Mouse (Mus musculus) megakaryocyte, embryonic 14.5 days (primary cell): ENCODE results near the gene Map3k21. TPM values are rescaled to one million over a fixed set of nuclear protein-coding genes. Genes with fewer than 3 reads are reported as not detected.

Experiments used
- H3K27me3 ChIP-seq: replicated peaks from 2 replicates; pipeline ENCODE3; 2012; ENCODE audit warnings: inconsistent platforms
- H3K36me3 ChIP-seq: replicated peaks from 2 replicates; pipeline ENCODE3; 2012; ENCODE audit warnings: low read length, inconsistent platforms, mixed read lengths
- H3K4me1 ChIP-seq: 2 replicates; pipeline ENCODE4 v1.6.1; 2012; ENCODE audit warnings: inconsistent platforms
- H3K4me3 ChIP-seq: replicated peaks from 2 replicates; pipeline ENCODE3; 2012; ENCODE audit warnings: moderate library complexity, mild to moderate bottlenecking, inconsistent platforms
- H3K9me3 ChIP-seq: 2 replicates; pipeline ENCODE4 v1.6.1; 2012; ENCODE audit warnings: inconsistent platforms
- FLI1 ChIP-seq: IDR thresholded peaks from 2 replicates; pipeline ENCODE4 v1.6.1; 2012; ENCODE audit warnings: low read length, inconsistent platforms, mixed read lengths
- GATA1 ChIP-seq: IDR thresholded peaks from 3 replicates; pipeline ENCODE4 v1.6.1; 2012; ENCODE audit warnings: mixed read lengths, low read length, inconsistent platforms, borderline replicate concordance
- polyA plus RNA-seq: library from polyadenylated mRNA; stranded (reverse); fragments of >175 nt; gene quantifications from 2 replicates; pipeline ENCODE4 v1.2.3, GENCODE M21; 2012; ENCODE audit warnings: low replicate concordance; ENCODE audit not compliant: insufficient read depth

Gene Map3k21
- polyA plus RNA-seq, 1 experiment: not detected

GRCm38 (mm10) chr8:125913206-125913605, 3.0 kb downstream of the Map3k21 start:
- no peak overlapping the region for H3K4me3 ChIP-seq
- no peaks in the 10 kb centered on the region for H3K36me3 ChIP-seq
- H3K27me3 ChIP-seq: peaks cover 59% of the 10 kb centered on the region
- peaks cover 9% of the 10 kb centered on the region; the same call in 1 of the 2 replicates for H3K9me3 ChIP-seq
- peaks cover 5% of the 10 kb centered on the region; the same call in 1 of the 2 replicates for H3K4me1 ChIP-seq
- TF ChIP-seq GATA1: no peak
- no peak for TF ChIP-seq FLI1

- H3K27me3 ChIP-seq: peaks cover 48% of the 10 kb centered on the region
- no peak overlapping the region for H3K4me3 ChIP-seq
- peaks cover 5% of the 10 kb centered on the region; the same call in 1 of the 2 replicates for H3K4me1 ChIP-seq
- no peaks in the 10 kb centered on the region for H3K36me3 ChIP-seq
- peaks cover 3% of the 10 kb centered on the region; the same call in 1 of the 2 replicates for H3K9me3 ChIP-seq
- TF ChIP-seq FLI1: no peak
- no peak for TF ChIP-seq GATA1
Observed at GRCm38 (mm10) chr8:125914386-125914785, 4.1 kb downstream of the Map3k21 start.

GRCm38 (mm10) chr8:125917013-125917412, 6.8 kb downstream of the Map3k21 start:
- TF ChIP-seq GATA1 (no peak), FLI1 (no peak)
- Histone ChIP-seq H3K4me1 (no peaks in the 10 kb centered on the region; the same call in 1 of the 2 replicates), H3K4me3 (no peak overlapping the region), H3K9me3 (no peaks in the 10 kb centered on the region), H3K36me3 (no peaks in the 10 kb centered on the region), H3K27me3 (peaks cover 24% of the 10 kb centered on the region)

GRCm38 (mm10) chr8:125918719-125919118, 8.5 kb downstream of the Map3k21 start:
- no peaks in the 10 kb centered on the region for H3K9me3 ChIP-seq
- no peak for TF ChIP-seq GATA1
- TF ChIP-seq FLI1: no peak
- no peaks in the 10 kb centered on the region for H3K36me3 ChIP-seq
- no peak overlapping the region for H3K4me3 ChIP-seq
- H3K27me3 ChIP-seq: peaks cover 9% of the 10 kb centered on the region
- no peaks in the 10 kb centered on the region; the same call in 1 of the 2 replicates for H3K4me1 ChIP-seq

- Histone ChIP-seq H3K4me1 (no peaks in the 10 kb centered on the region; the same call in 1 of the 2 replicates), H3K9me3 (no peaks in the 10 kb centered on the region), H3K4me3 (no peak overlapping the region), H3K27me3 (peaks cover 9% of the 10 kb centered on the region), H3K36me3 (no peaks in the 10 kb centered on the region)
- no peak for TF ChIP-seq GATA1
- no peak for TF ChIP-seq FLI1
Observed at GRCm38 (mm10) chr8:125919560-125919959, 9.3 kb downstream of the Map3k21 start.

GRCm38 (mm10) chr8:125920281-125920680, 10.0 kb downstream of the Map3k21 start:
- TF ChIP-seq FLI1: no peak
- no peak for TF ChIP-seq GATA1
- peaks cover 8% of the 10 kb centered on the region for H3K27me3 ChIP-seq
- H3K9me3 ChIP-seq: no peaks in the 10 kb centered on the region
- H3K4me1 ChIP-seq: no peaks in the 10 kb centered on the region; the same call in 1 of the 2 replicates
- H3K4me3 ChIP-seq: no peak overlapping the region
- H3K36me3 ChIP-seq: no peaks in the 10 kb centered on the region

DNA sequence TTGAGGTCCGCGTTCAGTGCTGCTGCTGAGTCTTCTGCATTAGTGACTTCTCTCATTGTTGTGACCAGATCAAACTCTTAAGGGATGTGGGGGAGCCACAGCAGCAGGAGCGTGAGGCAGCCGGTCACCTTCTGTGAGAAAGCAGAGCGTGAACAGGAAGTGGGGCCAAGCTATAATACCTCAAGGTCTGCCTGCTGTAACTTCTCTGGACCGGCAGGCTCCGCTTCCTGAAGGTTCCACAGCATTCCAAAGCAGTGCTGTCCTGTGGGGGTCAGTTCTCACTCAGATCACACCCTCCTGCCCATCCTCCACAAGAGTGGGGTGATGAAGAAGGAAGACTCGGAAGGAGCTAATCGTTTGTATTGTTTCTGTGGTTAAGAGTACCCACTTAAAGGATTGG, 10.5 kb downstream of the Map3k21 start:
- H3K4me1 ChIP-seq: no peaks in the 10 kb centered on the region
- H3K4me3 ChIP-seq: no peak overlapping the region
- TF ChIP-seq GATA1 (no peak), FLI1 (no peak)
- H3K27me3 ChIP-seq: peaks cover 6% of the 10 kb centered on the region
- H3K9me3 ChIP-seq: no peaks in the 10 kb centered on the region
- H3K36me3 ChIP-seq: no peaks in the 10 kb centered on the region

- Histone ChIP-seq H3K27me3 (peaks cover 6% of the 10 kb centered on the region), H3K4me3 (no peak overlapping the region), H3K9me3 (no peaks in the 10 kb centered on the region), H3K36me3 (no peaks in the 10 kb centered on the region), H3K4me1 (no peaks in the 10 kb centered on the region)
- TF ChIP-seq GATA1 (no peak), FLI1 (no peak)
Observed at GRCm38 (mm10) chr8:125922333-125922732, 12.1 kb downstream of the Map3k21 start.

DNA sequence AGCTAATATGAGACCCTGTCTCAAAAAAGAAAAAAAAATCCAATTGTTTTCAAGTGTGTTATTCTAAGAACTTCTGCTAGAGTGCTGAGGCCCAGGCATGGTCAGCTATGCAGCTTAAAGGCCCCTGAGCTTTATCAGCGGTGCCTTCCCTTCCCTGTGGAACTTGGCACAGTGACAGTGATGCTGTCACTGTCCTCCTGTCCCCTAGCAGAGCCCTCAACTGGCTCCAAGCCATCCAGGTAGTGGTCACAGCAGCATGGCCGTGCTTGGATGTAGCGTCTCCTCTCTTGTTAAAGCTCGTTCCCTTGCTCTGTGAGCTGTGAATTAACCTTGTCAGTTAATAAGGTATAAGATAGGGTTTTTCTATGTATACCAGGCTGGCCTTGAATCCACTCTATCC, 16.4 kb downstream of the Map3k21 start:
- Histone ChIP-seq H3K27me3 (peaks cover 7% of the 10 kb centered on the region), H3K36me3 (no peaks in the 10 kb centered on the region), H3K9me3 (no peaks in the 10 kb centered on the region), H3K4me1 (no peaks in the 10 kb centered on the region; the same call in 1 of the 2 replicates), H3K4me3 (no peak overlapping the region)
- no peak for TF ChIP-seq GATA1

GRCm38 (mm10) chr8:125930276-125931046, 20.2 kb downstream of the Map3k21 start:
- Histone ChIP-seq H3K9me3 (no peaks in the 10 kb centered on the region), H3K27me3 (peaks cover 8% of the 10 kb centered on the region), H3K4me1 (no peaks in the 10 kb centered on the region; the same call in 1 of the 2 replicates), H3K36me3 (no peaks in the 10 kb centered on the region), H3K4me3 (no peak overlapping the region)
- no peak for TF ChIP-seq FLI1
- no peak for TF ChIP-seq GATA1
